Mouse (Mus musculus): ENCODE measurements around the gene Il4ra. TPM values are rescaled to one million over a fixed set of nuclear protein-coding genes. Genes with fewer than 3 reads are reported as not detected.

The Il4ra gene
- total RNA-seq, 2 experiments from 2014 or later, result 11.9 to 31.7 TPM

DNA sequence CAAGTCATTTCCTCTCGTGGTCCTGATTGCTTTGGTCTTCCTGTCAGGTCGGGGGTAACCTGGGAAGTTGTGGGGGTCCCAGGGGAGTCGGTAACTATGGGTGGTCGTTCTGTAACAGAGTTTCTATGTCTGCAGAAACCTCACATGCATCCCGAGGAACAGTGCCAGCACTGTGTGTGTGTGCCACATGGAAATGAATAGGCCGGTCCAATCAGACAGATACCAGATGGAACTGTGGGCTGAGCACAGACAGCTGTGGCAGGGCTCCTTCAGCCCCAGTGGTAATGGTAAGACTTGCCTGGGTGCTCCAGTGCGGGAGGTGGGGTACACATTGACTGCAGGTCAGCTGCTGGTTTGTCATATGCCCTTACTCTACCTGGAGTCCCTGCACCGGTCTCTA is 17.0 kb downstream of the Il4ra start:
- ATAC-seq (ENCODE audit: poor library complexity, severe bottlenecking), result no peak

DNA sequence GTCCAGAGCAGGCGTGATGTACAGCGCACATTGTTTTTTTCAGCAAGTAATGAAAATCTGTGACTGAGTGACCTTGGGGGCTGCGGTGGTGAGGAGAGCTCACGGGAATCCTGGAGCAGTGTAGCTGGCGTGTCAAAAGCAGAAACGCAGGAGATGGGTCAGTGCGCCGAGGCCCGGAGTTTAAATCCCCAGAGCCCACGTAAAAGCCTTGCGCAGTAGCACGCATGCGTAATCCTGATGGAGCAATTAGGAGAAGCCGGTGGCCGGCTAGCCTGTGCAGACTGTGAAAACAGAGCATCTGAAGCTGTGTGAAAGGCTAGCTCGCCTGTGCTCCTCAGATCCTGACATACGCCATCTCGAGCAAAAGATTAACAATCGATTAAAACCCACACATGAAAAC is 20.0 kb downstream of the Il4ra start:
- ATAC-seq (ENCODE audit: poor library complexity, severe bottlenecking), result no peak

DNA sequence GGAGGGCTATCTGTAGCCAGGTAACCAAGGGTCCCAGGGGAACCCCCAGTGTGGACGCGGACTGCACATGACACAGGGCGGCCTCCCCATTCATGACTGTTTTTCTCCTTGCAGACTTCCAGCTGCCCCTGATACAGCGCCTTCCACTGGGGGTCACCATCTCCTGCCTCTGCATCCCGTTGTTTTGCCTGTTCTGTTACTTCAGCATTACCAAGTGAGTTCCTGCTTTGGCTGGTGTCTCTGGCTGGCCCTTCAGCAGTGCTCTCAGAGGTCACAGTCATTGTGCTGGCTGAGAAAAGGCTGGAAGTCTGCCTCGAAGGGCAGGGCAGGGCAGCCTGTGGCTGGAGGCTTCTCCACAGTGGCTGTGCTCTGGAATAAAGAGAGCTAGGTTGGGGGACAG is 20.8 kb downstream of the Il4ra start:
- ATAC-seq (ENCODE audit: poor library complexity, severe bottlenecking), result no peak

DNA sequence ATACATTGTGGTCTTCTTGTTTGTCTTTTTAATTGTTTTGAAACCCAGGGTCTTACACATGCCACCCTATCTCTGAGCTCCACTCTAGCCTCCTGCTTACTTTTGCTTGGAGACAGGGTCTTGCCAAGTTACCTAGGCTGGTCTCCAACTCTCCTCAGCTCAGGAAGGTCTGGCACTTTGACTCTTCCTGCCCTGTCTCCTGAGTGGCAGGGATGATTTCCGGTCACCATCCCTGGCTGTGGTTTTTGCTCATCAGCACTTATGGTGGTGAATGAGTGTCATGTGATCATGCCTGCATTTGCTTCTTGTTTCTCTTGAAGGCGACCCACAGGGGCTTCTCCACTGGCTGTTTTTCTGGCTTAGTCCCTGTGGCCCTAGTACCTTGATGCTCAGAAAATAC is 21.9 kb downstream of the Il4ra start:
- ATAC-seq (ENCODE audit: poor library complexity, severe bottlenecking), result no peak

- ATAC-seq (ENCODE audit: poor library complexity, severe bottlenecking), result no peak
Observed at GRCm38 (mm10) chr7:125574832-125575231, 22.9 kb downstream of the Il4ra start.

- no peak for ATAC-seq (ENCODE audit: poor library complexity, severe bottlenecking)
Observed at GRCm38 (mm10) chr7:125575738-125576540, 24.0 kb downstream of the Il4ra start.

GRCm38 (mm10) chr7:125576982-125577381 is 25.1 kb downstream of the Il4ra start:
- no peak for ATAC-seq (ENCODE audit: poor library complexity, severe bottlenecking)

DNA sequence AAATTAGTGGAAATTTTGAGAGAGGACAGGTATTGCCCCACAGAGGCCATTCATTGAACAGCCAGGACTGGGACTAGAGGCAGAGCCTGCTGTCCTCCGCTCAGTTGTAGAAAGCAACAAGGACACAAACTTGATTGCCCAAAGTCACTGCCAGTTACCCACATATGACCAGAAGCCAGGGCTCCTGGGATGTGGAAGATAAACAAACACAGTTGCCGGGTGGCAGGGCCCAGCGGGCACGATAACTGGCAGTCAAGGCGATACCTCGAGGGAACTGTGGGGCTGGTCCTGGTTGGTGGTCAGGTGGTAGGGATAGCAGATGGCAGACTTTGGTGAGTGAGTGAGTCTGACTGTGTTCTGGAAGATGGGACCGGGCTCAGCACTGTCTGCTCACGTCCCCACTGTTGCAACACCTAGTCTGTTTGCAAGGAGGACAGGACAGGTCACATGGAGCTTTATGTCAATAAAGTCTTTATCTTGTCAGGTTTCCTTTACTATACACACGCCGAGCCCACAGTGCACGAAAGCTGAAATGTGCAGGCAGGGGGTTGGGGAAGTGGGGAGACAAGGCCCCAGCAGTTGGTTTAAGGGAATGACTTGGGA is 25.7 kb downstream of the Il4ra start:
- no peak for ATAC-seq (ENCODE audit: poor library complexity, severe bottlenecking)

DNA sequence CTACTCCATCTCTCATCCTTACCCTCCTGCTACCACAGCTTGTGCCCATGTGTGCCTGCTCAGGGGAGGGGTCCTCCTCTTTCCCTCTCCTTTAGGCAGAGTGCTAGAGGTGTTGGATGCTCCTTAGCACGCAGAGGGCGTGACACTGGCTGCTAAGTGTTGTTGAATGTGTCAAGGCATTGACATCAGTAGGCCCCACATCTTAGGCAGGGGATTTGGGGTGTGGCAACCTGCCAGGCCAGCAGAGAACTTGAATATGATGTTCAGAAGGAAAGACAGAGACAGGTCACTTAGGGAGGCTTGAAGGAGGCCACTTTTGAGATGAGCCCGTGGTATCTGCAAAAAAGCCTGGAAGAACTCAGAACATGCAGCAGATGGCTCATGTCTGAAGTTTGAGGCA is 26.2 kb downstream of the Il4ra start:
- ATAC-seq (ENCODE audit: poor library complexity, severe bottlenecking), result no peak

GRCm38 (mm10) chr7:125579545-125580219 is 27.8 kb downstream of the Il4ra start:
- ATAC-seq (ENCODE audit: poor library complexity, severe bottlenecking), result no peak

GRCm38 (mm10) chr7:125580220-125580549 is 28.3 kb downstream of the Il4ra start:
- no peak for ATAC-seq (ENCODE audit: poor library complexity, severe bottlenecking)

DNA sequence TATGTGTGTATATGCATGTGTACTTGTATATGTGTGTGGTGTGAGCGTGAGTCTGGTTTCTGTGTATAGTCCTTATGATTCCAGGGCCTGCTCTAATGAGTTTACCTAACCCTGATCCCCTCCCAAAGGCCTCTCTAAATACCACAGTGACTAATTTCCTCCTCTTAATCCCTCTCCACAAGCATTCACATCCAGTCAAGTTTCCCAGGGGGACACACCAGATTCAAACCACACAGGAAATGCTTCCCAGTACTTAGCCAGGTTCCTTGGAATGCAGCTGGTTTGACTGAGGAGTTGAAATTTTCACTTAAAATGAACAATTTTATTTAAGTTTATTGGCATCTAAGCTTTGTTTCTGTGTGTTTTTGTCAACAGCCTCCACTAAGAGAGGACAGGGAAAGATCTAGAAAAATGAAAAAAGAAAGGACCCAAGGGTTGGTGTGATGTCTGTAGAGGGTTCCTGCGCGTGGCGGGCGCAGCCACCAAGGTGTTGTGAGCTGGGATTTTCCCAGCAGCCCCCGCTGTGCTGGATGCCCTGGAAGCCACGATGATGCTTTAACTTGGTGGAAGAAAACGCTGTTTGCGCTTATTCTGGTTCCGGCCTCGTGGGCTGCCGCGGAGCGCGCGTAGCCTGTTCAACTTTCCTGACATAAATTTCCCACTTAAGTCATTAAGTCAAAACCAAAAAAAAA is 28.9 kb downstream of the Il4ra start:
- peak; percentile 13 for ATAC-seq (ENCODE audit: poor library complexity, severe bottlenecking)

- ATAC-seq (ENCODE audit: poor library complexity, severe bottlenecking), result peak; percentile 88
Observed at GRCm38 (mm10) chr7:125581317-125581672, 29.4 kb downstream of the Il4ra start.

DNA sequence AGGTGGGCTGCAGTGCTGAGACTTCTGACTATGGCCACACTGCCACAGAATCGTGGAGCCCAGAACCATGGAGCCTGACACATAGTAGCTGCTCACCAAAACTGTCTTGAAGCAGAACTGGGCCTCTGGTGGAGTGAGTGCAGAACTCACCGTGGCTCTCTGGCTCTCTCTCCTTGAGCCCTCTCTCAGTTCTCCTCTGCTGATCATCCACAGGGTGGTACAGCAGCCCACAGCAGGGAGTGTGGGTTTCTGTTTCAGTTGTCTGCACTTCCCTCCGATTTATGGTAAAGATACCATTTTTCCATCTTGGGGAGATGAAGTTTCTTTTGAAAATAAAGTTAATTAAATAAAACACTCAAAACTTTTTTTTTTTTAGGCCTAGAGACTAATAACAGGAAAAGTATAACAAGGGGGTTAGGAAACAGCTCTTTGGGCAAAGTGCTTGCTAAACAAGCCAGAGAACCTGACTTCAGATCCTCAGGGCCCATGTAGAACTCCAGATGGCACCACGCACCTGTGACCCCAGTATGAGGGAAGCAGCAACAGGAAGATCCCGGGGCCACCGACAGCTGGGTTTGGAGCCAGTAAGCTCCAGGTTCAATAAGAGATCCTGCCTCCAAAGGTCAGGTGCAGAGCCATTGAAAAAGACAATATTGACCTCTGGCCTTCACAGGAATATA is 31.5 kb downstream of the Il4ra start:
- peak; percentile 44 for ATAC-seq (ENCODE audit: poor library complexity, severe bottlenecking)

DNA sequence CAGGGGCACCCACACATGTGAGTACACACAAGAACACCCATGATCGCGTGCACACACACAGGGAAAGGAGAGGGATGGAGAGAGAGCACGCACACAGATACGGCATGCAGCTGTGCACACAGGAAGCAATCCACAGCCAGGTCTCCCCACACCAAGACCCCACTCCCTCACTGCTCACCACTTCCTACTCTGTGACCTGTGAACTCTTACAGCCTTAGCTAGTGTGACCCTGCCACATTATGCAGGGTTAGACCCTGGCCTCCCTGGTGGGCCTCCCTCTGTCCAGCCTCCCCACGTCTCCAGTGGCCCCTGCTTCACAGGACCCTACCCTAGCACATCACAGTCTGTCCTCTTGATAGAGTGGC is 32.1 kb downstream of the Il4ra start:
- no peak for ATAC-seq (ENCODE audit: poor library complexity, severe bottlenecking)

DNA sequence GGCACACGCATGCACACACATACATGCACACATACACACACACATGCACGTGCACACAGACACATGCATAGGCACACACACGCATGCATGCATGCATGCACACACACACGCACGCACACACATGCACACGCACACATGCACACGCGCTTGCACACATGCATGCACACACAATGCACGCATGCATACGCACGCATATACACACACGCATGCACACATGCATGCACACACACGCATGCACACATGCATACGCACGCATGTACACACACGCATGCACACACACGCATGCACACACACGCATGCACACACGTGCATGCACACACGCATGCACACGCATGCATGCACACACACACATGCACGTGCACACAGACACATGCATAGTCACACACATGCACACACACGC is 34.4 kb downstream of the Il4ra start:
- no peak for ATAC-seq (ENCODE audit: poor library complexity, severe bottlenecking)

DNA sequence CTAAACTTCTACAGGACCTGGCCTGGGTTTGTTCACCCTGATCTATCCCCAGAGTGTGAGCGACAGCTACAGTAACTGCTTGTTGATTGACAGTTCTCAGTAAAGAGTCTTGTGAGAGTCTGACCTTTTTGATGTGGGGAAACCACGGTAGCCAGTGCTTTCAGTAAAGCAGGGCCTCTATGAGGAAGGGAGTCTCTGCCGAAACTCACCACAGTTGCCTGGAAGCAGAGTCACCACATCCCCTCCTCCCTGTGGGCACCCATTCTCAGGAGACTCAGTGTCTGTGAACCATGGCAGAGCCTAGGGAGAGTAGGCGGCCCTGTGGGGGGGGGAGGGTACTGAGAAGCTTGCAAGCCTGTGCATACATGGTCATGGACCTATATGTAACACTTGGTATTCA is 36.8 kb downstream of the Il4ra start:
- peak; percentile 89 for ATAC-seq (ENCODE audit: poor library complexity, severe bottlenecking)

GRCm38 (mm10) chr7:125589896-125590295 is 38.0 kb downstream of the Il4ra start:
- ATAC-seq (ENCODE audit: poor library complexity, severe bottlenecking), result no peak

DNA sequence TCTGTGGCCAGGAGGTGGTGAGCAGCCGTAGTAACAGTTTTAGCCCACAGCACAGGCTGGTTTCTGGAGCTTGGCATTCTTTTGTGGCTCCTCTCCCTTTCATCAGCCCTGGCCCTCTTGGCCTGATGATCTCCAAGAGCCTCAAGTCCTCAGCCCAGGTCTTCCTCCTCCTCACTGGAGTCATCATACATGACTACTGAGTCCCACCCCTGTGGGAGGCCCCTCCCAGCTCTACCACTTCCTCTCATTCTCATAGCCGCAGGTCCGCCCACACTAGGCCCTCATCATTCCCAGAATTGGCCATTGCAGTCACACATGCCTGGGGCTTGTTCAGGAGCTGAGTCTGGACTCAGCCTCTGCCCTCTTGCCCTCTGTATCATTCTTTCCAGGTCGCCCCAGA is 41.9 kb downstream of the Il4ra start:
- ATAC-seq (ENCODE audit: poor library complexity, severe bottlenecking), result peak; percentile 81

- ATAC-seq (ENCODE audit: poor library complexity, severe bottlenecking), result peak; percentile 27
Observed at GRCm38 (mm10) chr7:125596406-125596805, 44.5 kb downstream of the Il4ra start.

DNA sequence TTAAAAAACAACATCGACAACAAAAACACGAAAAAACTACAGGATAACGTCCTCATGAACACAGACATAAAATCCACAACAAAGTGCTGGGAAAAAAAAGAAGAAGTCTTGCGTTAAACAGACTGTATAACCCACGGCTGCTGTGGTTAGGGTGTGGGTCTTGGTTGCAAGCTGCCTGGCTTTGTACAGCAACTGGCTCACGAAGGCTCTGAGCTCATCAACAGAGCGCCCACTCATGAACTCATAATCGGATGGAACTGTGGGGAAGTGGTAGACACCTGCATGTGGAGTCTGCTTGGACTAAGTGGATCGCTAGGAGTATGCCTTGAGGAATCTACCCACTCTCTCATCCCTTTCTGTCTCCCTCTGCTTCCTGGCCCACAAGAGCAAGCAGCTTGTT is 45.2 kb downstream of the Il4ra start:
- peak; percentile 47 for ATAC-seq (ENCODE audit: poor library complexity, severe bottlenecking)

Measured in megakaryocyte, adult 5-6 weeks (primary cell).